Mouse (Mus musculus) neural tube, embryonic 15.5 days (tissue): ENCODE data around the gene Camta1. TPM values are rescaled to one million over a fixed set of nuclear protein-coding genes. Genes with fewer than 3 reads are reported as not detected.

ENCODE experiments used
- ATAC-seq: fragments of 200-750 bp; cut with Nextera tagmentation; 2 replicates; pipeline ENCODE4 v1.8.0; 2017; ENCODE audit warnings: mild to moderate bottlenecking, moderate TSS enrichment, moderate library complexity; ENCODE audit not compliant: low FRiP score
- H3K27ac ChIP-seq: fragments of 300-500 bp; sonication (generic); replicated peaks from 2 replicates; pipeline ENCODE4 v1.5.1; 2015; ENCODE audit warnings: mild to moderate bottlenecking, inconsistent platforms
- H3K27me3 ChIP-seq: fragments of 300-500 bp; sonication (generic); replicated peaks from 2 replicates; pipeline ENCODE4 v1.6.1; 2015; ENCODE audit warnings: inconsistent platforms
- H3K36me3 ChIP-seq: fragments of 300-500 bp; sonication (generic); 2 replicates; pipeline ENCODE4 v1.6.1; 2015; ENCODE audit warnings: inconsistent platforms
- H3K4me1 ChIP-seq: fragments of 300-500 bp; sonication (generic); 2 replicates; pipeline ENCODE4 v1.6.1; 2015; ENCODE audit warnings: inconsistent platforms
- H3K4me2 ChIP-seq: fragments of 300-500 bp; sonication (generic); 2 replicates; pipeline ENCODE4 v1.6.1; 2015; ENCODE audit warnings: inconsistent platforms, mild to moderate bottlenecking, moderate library complexity
- H3K4me3 ChIP-seq: fragments of 300-500 bp; sonication (generic); replicated peaks from 2 replicates; pipeline ENCODE4 v1.5.1; 2015; ENCODE audit warnings: mild to moderate bottlenecking, inconsistent platforms
- H3K9ac ChIP-seq: fragments of 300-500 bp; sonication (generic); replicated peaks from 2 replicates; pipeline ENCODE4 v1.6.1; 2015; ENCODE audit warnings: mild to moderate bottlenecking, inconsistent platforms
- H3K9me3 ChIP-seq: fragments of 300-500 bp; sonication (generic); replicated peaks from 2 replicates; pipeline ENCODE4 v1.6.1; 2016; ENCODE audit warnings: inconsistent platforms
- WGBS: fragments of 180-500 bp; shearing (Covaris S2); methylation state at CpG from one replicate; pipeline ENCODE4 v1.1.7; 2015; ENCODE audit warnings: mixed read lengths; 5-methylcytosine and 5-hydroxymethylcytosine counted together
- polyA plus RNA-seq: library from polyadenylated mRNA; unstranded; fragments of >200 nt; fragmentation: Nextera tagmentation; extraction: Ambion mirVana; gene quantifications from 2 replicates; pipeline ENCODE4 v1.2.1, GENCODE M21; 2015

Camta1 gene
- polyA plus RNA-seq, 1 experiment from 2014 or later = 161 TPM

- no peaks in the 10 kb centered on the region for H3K36me3 ChIP-seq
- no peak overlapping the region for H3K4me2 ChIP-seq
- H3K9me3 ChIP-seq = no peaks in the 10 kb centered on the region
- H3K4me3 ChIP-seq = no peak overlapping the region
- H3K27ac ChIP-seq = no peak overlapping the region
- peaks cover 18% of the 10 kb centered on the region for H3K4me1 ChIP-seq
- no peak for ATAC-seq
- no peaks in the 10 kb centered on the region for H3K27me3 ChIP-seq
- 48% methylated on average over 3 of the region's 3 CpGs for WGBS
- no peak overlapping the region for H3K9ac ChIP-seq
These were observed 43.5 kb downstream of the Camta1 start for GRCm38 (mm10) chr4:151817981-151818766.

GRCm38 (mm10) chr4:151813711-151814110, 48.0 kb downstream of the Camta1 start:
- 91% methylated on average over 4 of the region's 4 CpGs for WGBS

GRCm38 (mm10) chr4:151805685-151806084, 56.0 kb downstream of the Camta1 start:
- no peaks in the 10 kb centered on the region for H3K36me3 ChIP-seq
- no peak overlapping the region for H3K4me2 ChIP-seq
- no peaks in the 10 kb centered on the region for H3K9me3 ChIP-seq
- H3K4me1 ChIP-seq = peaks cover 9% of the 10 kb centered on the region; the same call in 1 of the 2 replicates
- H3K4me3 ChIP-seq = no peak overlapping the region
- H3K27me3 ChIP-seq = no peaks in the 10 kb centered on the region
- 86% methylated on average over 4 of the region's 4 CpGs for WGBS
- no peak overlapping the region for H3K9ac ChIP-seq
- no peak overlapping the region for H3K27ac ChIP-seq
- ATAC-seq = no peak

More at GRCm38 (mm10) chr4:151813711-151814110, 48.0 kb downstream of the Camta1 start:
- no peak overlapping the region for H3K9ac ChIP-seq
- no peak for ATAC-seq
- no peak overlapping the region for H3K4me3 ChIP-seq
- H3K27ac ChIP-seq = no peak overlapping the region
- no peaks in the 10 kb centered on the region for H3K27me3 ChIP-seq
- peaks cover 12% of the 10 kb centered on the region; the same call in 1 of the 2 replicates for H3K4me1 ChIP-seq
- no peaks in the 10 kb centered on the region for H3K36me3 ChIP-seq
- no peak overlapping the region for H3K4me2 ChIP-seq
- H3K9me3 ChIP-seq = no peaks in the 10 kb centered on the region

GRCm38 (mm10) chr4:151805046-151805445, 56.6 kb downstream of the Camta1 start:
- WGBS = 87% methylated on average over 6 of the region's 6 CpGs

GRCm38 (mm10) chr4:151804208-151804607, 57.5 kb downstream of the Camta1 start:
- Histone ChIP-seq H3K27me3 (no peaks in the 10 kb centered on the region), H3K4me1 (peaks cover 9% of the 10 kb centered on the region; the same call in 1 of the 2 replicates), H3K9ac (no peak overlapping the region), H3K4me3 (no peak overlapping the region), H3K36me3 (no peaks in the 10 kb centered on the region), H3K9me3 (no peaks in the 10 kb centered on the region), H3K27ac (no peak overlapping the region), H3K4me2 (no peak overlapping the region)
- ATAC-seq = no peak
- WGBS = 94% methylated on average over 2 of the region's 2 CpGs

More at GRCm38 (mm10) chr4:151805046-151805445, 56.6 kb downstream of the Camta1 start:
- ATAC-seq = no peak
- Histone ChIP-seq H3K4me3 (no peak overlapping the region), H3K9me3 (no peaks in the 10 kb centered on the region), H3K27me3 (no peaks in the 10 kb centered on the region), H3K4me2 (no peak overlapping the region), H3K36me3 (no peaks in the 10 kb centered on the region), H3K4me1 (peaks cover 9% of the 10 kb centered on the region; the same call in 1 of the 2 replicates), H3K27ac (no peak overlapping the region), H3K9ac (no peak overlapping the region)

- 92% methylated on average over 2 of the region's 2 CpGs for WGBS
- H3K4me2 ChIP-seq = no peak overlapping the region
- ATAC-seq = no peak
- H3K27ac ChIP-seq = no peak overlapping the region
- H3K9me3 ChIP-seq = no peaks in the 10 kb centered on the region
- no peak overlapping the region for H3K4me3 ChIP-seq
- H3K36me3 ChIP-seq = no peaks in the 10 kb centered on the region
- 0 out of 2 replicates have a peak, but pooled peaks cover 2% of the 10 kb centered on the region for H3K4me1 ChIP-seq
- H3K27me3 ChIP-seq = no peaks in the 10 kb centered on the region
- H3K9ac ChIP-seq = no peak overlapping the region
These were observed 63.0 kb downstream of the Camta1 start for GRCm38 (mm10) chr4:151798630-151799029.

GRCm38 (mm10) chr4:151793694-151794093, 68.0 kb downstream of the Camta1 start:
- no peak overlapping the region for H3K4me3 ChIP-seq
- H3K9ac ChIP-seq = no peak overlapping the region
- no peak overlapping the region for H3K27ac ChIP-seq
- no peaks in the 10 kb centered on the region for H3K27me3 ChIP-seq
- no peak for ATAC-seq
- peaks cover 6% of the 10 kb centered on the region; the same call in 1 of the 2 replicates for H3K36me3 ChIP-seq
- peaks cover 5% of the 10 kb centered on the region; the same call in 1 of the 2 replicates for H3K4me1 ChIP-seq
- WGBS = 80% methylated on average over 5 of the region's 5 CpGs
- no peak overlapping the region for H3K4me2 ChIP-seq
- no peaks in the 10 kb centered on the region for H3K9me3 ChIP-seq

- Histone ChIP-seq H3K27me3 (no peaks in the 10 kb centered on the region), H3K4me2 (no peak overlapping the region), H3K36me3 (peaks cover 6% of the 10 kb centered on the region; the same call in 1 of the 2 replicates), H3K4me1 (peaks cover 15% of the 10 kb centered on the region), H3K9ac (no peak overlapping the region), H3K9me3 (no peaks in the 10 kb centered on the region), H3K27ac (peak overlapping the region; percentile 30), H3K4me3 (no peak overlapping the region)
- ATAC-seq = peak; percentile 73
- WGBS = 49% methylated on average over 16 of the region's 16 CpGs
These were observed 74.5 kb downstream of the Camta1 start for GRCm38 (mm10) chr4:151786946-151787705.

- no peaks in the 10 kb centered on the region for H3K36me3 ChIP-seq
- no peaks in the 10 kb centered on the region for H3K9me3 ChIP-seq
- H3K27me3 ChIP-seq = no peaks in the 10 kb centered on the region
- no peak overlapping the region for H3K27ac ChIP-seq
- WGBS = 82% methylated on average over 6 of the region's 6 CpGs
- ATAC-seq = no peak
- no peak overlapping the region for H3K4me3 ChIP-seq
- H3K4me2 ChIP-seq = no peak overlapping the region
- peaks cover 12% of the 10 kb centered on the region; the same call in 1 of the 2 replicates for H3K4me1 ChIP-seq
- no peak overlapping the region for H3K9ac ChIP-seq
These were observed 81.2 kb downstream of the Camta1 start for GRCm38 (mm10) chr4:151780511-151780910.

GRCm38 (mm10) chr4:151779962-151780459, 81.7 kb downstream of the Camta1 start:
- no peak overlapping the region for H3K9ac ChIP-seq
- H3K4me1 ChIP-seq = peaks cover 12% of the 10 kb centered on the region; the same call in 1 of the 2 replicates
- no peak overlapping the region for H3K4me3 ChIP-seq
- H3K36me3 ChIP-seq = no peaks in the 10 kb centered on the region
- no peak for ATAC-seq
- no peaks in the 10 kb centered on the region for H3K9me3 ChIP-seq
- WGBS = 74% methylated on average over 12 of the region's 12 CpGs
- no peaks in the 10 kb centered on the region for H3K27me3 ChIP-seq
- no peak overlapping the region for H3K27ac ChIP-seq
- no peak overlapping the region for H3K4me2 ChIP-seq

- no peak overlapping the region for H3K9ac ChIP-seq
- H3K9me3 ChIP-seq = no peaks in the 10 kb centered on the region
- ATAC-seq = no peak
- H3K36me3 ChIP-seq = no peaks in the 10 kb centered on the region
- H3K4me3 ChIP-seq = no peak overlapping the region
- WGBS = 81% methylated on average over 4 of the region's 4 CpGs
- peaks cover 21% of the 10 kb centered on the region for H3K4me1 ChIP-seq
- no peak overlapping the region for H3K27ac ChIP-seq
- no peaks in the 10 kb centered on the region for H3K27me3 ChIP-seq
- H3K4me2 ChIP-seq = no peak overlapping the region
These were observed 83.2 kb downstream of the Camta1 start for GRCm38 (mm10) chr4:151778511-151778910.
